Mouse (Mus musculus) ZHBTc4 (cell line): ENCODE results near the gene Tead2.
A peak's percentile ranks its signal among the peaks of the same experiment; 100 is the strongest.

Experiments
- DNase-seq: peaks from one replicate; pipeline ENCODE4 v3.0.0-alpha.2; 2011; ENCODE audit warnings: low read depth, low spot score

The Tead2 gene

GRCm38 (mm10) chr7:45191803-45192363, 23.7 kb upstream of the Tead2 start:
- DNase-seq: peak; percentile 52

GRCm38 (mm10) chr7:45192585-45193310, 22.8 kb upstream of the Tead2 start:
- DNase-seq: no peak

- DNase-seq: no peak
Measured at GRCm38 (mm10) chr7:45193406-45193805, 22.1 kb upstream of the Tead2 start.

GRCm38 (mm10) chr7:45193871-45194785, 21.4 kb upstream of the Tead2 start:
- no peak for DNase-seq

GRCm38 (mm10) chr7:45195341-45196175, 20.0 kb upstream of the Tead2 start:
- DNase-seq: no peak

GRCm38 (mm10) chr7:45196176-45196535, 19.4 kb upstream of the Tead2 start:
- no peak for DNase-seq

- DNase-seq: no peak
Measured at GRCm38 (mm10) chr7:45196994-45197393, 18.6 kb upstream of the Tead2 start.

GRCm38 (mm10) chr7:45198435-45198834, 17.1 kb upstream of the Tead2 start:
- DNase-seq: peak; percentile 76

- no peak for DNase-seq
Measured at GRCm38 (mm10) chr7:45198961-45199360, 16.6 kb upstream of the Tead2 start.

GRCm38 (mm10) chr7:45202654-45203053, 12.9 kb upstream of the Tead2 start:
- DNase-seq: no peak

GRCm38 (mm10) chr7:45204380-45205143, 11.0 kb upstream of the Tead2 start, which contains the start of gene Ccdc155:
Gene Ccdc155, minus strand, starts transcription at chr7:45204892.
- DNase-seq: peak; percentile 99

GRCm38 (mm10) chr7:45208260-45208659, 7.3 kb upstream of the Tead2 start:
- no peak for DNase-seq

- DNase-seq: no peak
Measured at GRCm38 (mm10) chr7:45211070-45211469, 4.5 kb upstream of the Tead2 start.

GRCm38 (mm10) chr7:45211851-45212251, 3.7 kb upstream of the Tead2 start, which contains the start of gene Dkkl1:
Gene Dkkl1, minus strand, starts transcription at chr7:45212147.
- DNase-seq: peak; percentile 74

GRCm38 (mm10) chr7:45212356-45212755, 3.2 kb upstream of the Tead2 start:
- no peak for DNase-seq

- DNase-seq: no peak
Measured at GRCm38 (mm10) chr7:45213708-45214107, 1.8 kb upstream of the Tead2 start.

GRCm38 (mm10) chr7:45216442-45217183, 1.1 kb downstream of the Tead2 start:
- peak; percentile 91 for DNase-seq

GRCm38 (mm10) chr7:45221680-45222079, 6.1 kb downstream of the Tead2 start:
- DNase-seq: no peak

- DNase-seq: no peak
Measured at GRCm38 (mm10) chr7:45224826-45225225, 9.3 kb downstream of the Tead2 start.

- DNase-seq: no peak
Measured at GRCm38 (mm10) chr7:45226421-45226820, 10.9 kb downstream of the Tead2 start.
